Comparison of ENCODE assay signal across 11 mouse cellular contexts in genomic region chr14:121938256-121939191, GRCm38 (mm10). TPM values are rescaled to one million over a fixed set of nuclear protein-coding genes. Genes with fewer than 3 reads are reported as not detected.
DNase-seq lines count a peak whose midpoint lies in the region; ATAC-seq and TF ChIP-seq lines count a peak whose summit lies in the region.
"Had no signal": no experiment of that assay in that cellular context is flagged by ENCODE, and none has a peak within 500 bp of the region (broad histone marks: within the 10 kb centered on the region; RNA-seq: fewer than 3 reads in every experiment).

No protein-coding gene starts in this region.

- no peaks in the 10 kb centered on the region for H3K27me3 ChIP-seq in embryonic facial prominence, embryonic 14.5 days (replicated peaks; ENCODE audit: control insufficient read depth, insufficient read depth, low read length)
- no peaks in the 10 kb centered on the region for H3K27me3 ChIP-seq in embryonic facial prominence, embryonic 10.5 days (replicated peaks; ENCODE audit: low read depth, poor library complexity, severe bottlenecking)
- no peaks in the 10 kb centered on the region for H3K27me3 ChIP-seq in spleen, adult 2 months (ENCODE audit: control insufficient read depth, insufficient read depth, low read length)
- no peaks in the 10 kb centered on the region for H3K27me3 ChIP-seq in limb, embryonic 15.5 days
- no peaks in the 10 kb centered on the region for H3K27me3 ChIP-seq in midbrain, embryonic 11.5 days (ENCODE audit: control insufficient read depth, insufficient read depth, low read length)
- H3K27me3 ChIP-seq: forebrain, embryonic 13.5 days had no signal

- ATAC-seq in embryonic facial prominence, embryonic 14.5 days (ENCODE audit: low read depth), result no peak
- no peak for ATAC-seq in limb, embryonic 15.5 days (ENCODE audit: insufficient number of reproducible peaks, low FRiP score, low TSS enrichment, low read depth)
- ATAC-seq in midbrain, embryonic 11.5 days (ENCODE audit: low FRiP score), result no peak
- ATAC-seq: forebrain, embryonic 13.5 days had no signal

- no peak overlapping the region for H3K9ac ChIP-seq in embryonic facial prominence, embryonic 14.5 days (ENCODE audit: low read depth, low read length)
- no peak overlapping the region for H3K9ac ChIP-seq in limb, embryonic 15.5 days
- H3K9ac ChIP-seq in midbrain, embryonic 11.5 days (ENCODE audit: low read length), result no peak overlapping the region
- H3K9ac ChIP-seq: forebrain, embryonic 13.5 days had no signal

- DNase-seq in embryonic facial prominence, embryonic 14.5 days (ENCODE audit: low spot score), result peak; percentile 25
- DNase-seq in embryonic facial prominence, embryonic 10.5 days (ENCODE audit: low spot score), result no peak
- peak; percentile 60 to 88 for DNase-seq in spleen, adult 2 months (ENCODE audit: low read depth in 1 of 2, low spot score in 2 of 2)
- no peak for DNase-seq in spleen, adult 12 weeks (ENCODE audit: low spot score)
- DNase-seq in spleen, postnatal 36 days (ENCODE audit: low spot score in 2 of 2), result peak; percentile 76 to 78
- DNase-seq in midbrain, embryonic 11.5 days (ENCODE audit: low spot score, missing footprints), result no peak
- no peak for DNase-seq in frontal cortex, postnatal 10 days (ENCODE audit: low spot score in 2 of 2)
- DNase-seq: cerebellum, postnatal 25 days; lung, adult 2 months had no signal

- WGBS in embryonic facial prominence, embryonic 14.5 days, result 78% methylated on average over 11 of the region's 11 CpGs
- 93% methylated on average over 11 of the region's 11 CpGs for WGBS in embryonic facial prominence, embryonic 10.5 days
- 15% methylated on average over 11 of the region's 11 CpGs for WGBS in spleen, adult 2 months
- 74% methylated on average over 11 of the region's 11 CpGs for WGBS in limb, embryonic 15.5 days
- WGBS in midbrain, embryonic 11.5 days, result 94% methylated on average over 11 of the region's 11 CpGs

- peak overlapping the region; percentile 39 for H3K27ac ChIP-seq in embryonic facial prominence, embryonic 14.5 days (replicated peaks; ENCODE audit: low read depth, low read length)
- no peak overlapping the region for H3K27ac ChIP-seq in embryonic facial prominence, embryonic 10.5 days (replicated peaks)
- peak overlapping the region; percentile 93 for H3K27ac ChIP-seq in spleen, adult 2 months (ENCODE audit: insufficient read depth, low read length)
- 0 out of 2 replicates have a peak overlapping the region, but pooled peaks have one; percentile 43 for H3K27ac ChIP-seq in limb, embryonic 15.5 days
- H3K27ac ChIP-seq in midbrain, embryonic 11.5 days (ENCODE audit: low read depth, low read length), result no peak overlapping the region
- H3K27ac ChIP-seq: forebrain, embryonic 13.5 days had no signal

- H3K4me1 ChIP-seq in embryonic facial prominence, embryonic 14.5 days (ENCODE audit: control insufficient read depth, insufficient read depth, low read length), result peaks cover 3% of the 10 kb centered on the region; the same call in 1 of the 2 replicates
- H3K4me1 ChIP-seq in embryonic facial prominence, embryonic 10.5 days, result no peaks in the 10 kb centered on the region
- H3K4me1 ChIP-seq in spleen, adult 2 months (ENCODE audit: control insufficient read depth, insufficient read depth, insufficient read length), result peaks cover 21% of the 10 kb centered on the region; the same call in 1 of the 2 replicates
- H3K4me1 ChIP-seq in limb, embryonic 15.5 days, result peaks cover 5% of the 10 kb centered on the region; the same call in 1 of the 2 replicates
- H3K4me1 ChIP-seq in midbrain, embryonic 11.5 days (ENCODE audit: control insufficient read depth, insufficient read depth, low read length), result no peaks in the 10 kb centered on the region
- H3K4me1 ChIP-seq: forebrain, embryonic 13.5 days had no signal

- TF ChIP-seq CTCF in spleen, adult 2 months (IDR thresholded peaks at IDR 0.05; ENCODE audit: extremely low read depth, insufficient read depth, insufficient read length, insufficient replicate concordance), result no peak

- peaks cover 21% of the 10 kb centered on the region; the same call in 1 of the 2 replicates for H3K36me3 ChIP-seq in embryonic facial prominence, embryonic 14.5 days (ENCODE audit: control insufficient read depth, insufficient read depth, low read length)
- peaks cover 29% of the 10 kb centered on the region for H3K36me3 ChIP-seq in embryonic facial prominence, embryonic 10.5 days (replicated peaks)
- H3K36me3 ChIP-seq in spleen, adult 2 months (ENCODE audit: control insufficient read depth, insufficient read depth, low read length), result peaks cover 2% of the 10 kb centered on the region; the same call in 1 of the 2 replicates
- H3K36me3 ChIP-seq in limb, embryonic 15.5 days, result peaks cover 16% of the 10 kb centered on the region
- no peaks in the 10 kb centered on the region for H3K36me3 ChIP-seq in midbrain, embryonic 11.5 days (ENCODE audit: control insufficient read depth, insufficient read depth, low read length)

- no peak for TF ChIP-seq POLR2A in spleen, adult 2 months (IDR thresholded peaks at IDR 0.05; ENCODE audit: low read depth, low read length)

- H3K4me3 ChIP-seq in embryonic facial prominence, embryonic 14.5 days (ENCODE audit: low read depth, low read length), result no peak overlapping the region
- H3K4me3 ChIP-seq in embryonic facial prominence, embryonic 10.5 days, result no peak overlapping the region
- H3K4me3 ChIP-seq in spleen, adult 2 months (ENCODE audit: extremely low read depth, insufficient read depth, insufficient read length), result no peak overlapping the region
- no peak overlapping the region for H3K4me3 ChIP-seq in limb, embryonic 15.5 days
- H3K4me3 ChIP-seq in midbrain, embryonic 11.5 days (ENCODE audit: low read depth, low read length), result no peak overlapping the region
- H3K4me3 ChIP-seq: forebrain, embryonic 13.5 days had no signal

- no peak overlapping the region for H3K4me2 ChIP-seq in embryonic facial prominence, embryonic 14.5 days (ENCODE audit: low read depth, low read length)
- H3K4me2 ChIP-seq in limb, embryonic 15.5 days, result no peak overlapping the region
- no peak overlapping the region for H3K4me2 ChIP-seq in midbrain, embryonic 11.5 days
- H3K4me2 ChIP-seq: forebrain, embryonic 13.5 days had no signal

- H3K9me3 ChIP-seq in embryonic facial prominence, embryonic 14.5 days (ENCODE audit: control insufficient read depth, low read length), result peaks cover 16% of the 10 kb centered on the region
- H3K9me3 ChIP-seq in embryonic facial prominence, embryonic 10.5 days, result peaks cover 5% of the 10 kb centered on the region; the same call in 1 of the 2 replicates
- H3K9me3 ChIP-seq in limb, embryonic 15.5 days, result peaks cover 4% of the 10 kb centered on the region
- H3K9me3 ChIP-seq in midbrain, embryonic 11.5 days (ENCODE audit: control insufficient read depth, low read length), result peaks cover 4% of the 10 kb centered on the region; the same call in 1 of the 2 replicates

RNA-seq across cellular contexts. Expression of gene Gpr18, which starts 22.9 kb away (rescaled TPM):
- polyA plus RNA-seq in embryonic facial prominence, embryonic 14.5 days (2014; fragmentation: Nextera tagmentation; extraction: Ambion mirVana), result 0.11 and 0.22 TPM in 2 replicates
- 0.22 TPM in 1 of 2 replicates, not detected in the other for polyA plus RNA-seq in embryonic facial prominence, embryonic 10.5 days (2016; fragmentation: Nextera tagmentation; extraction: Ambion mirVana)
- polyA plus RNA-seq in spleen, adult 2 months (2012; rRNA removed), result 91.9 and 111 TPM in 2 replicates
- polyA plus RNA-seq in limb, embryonic 15.5 days (2015; fragmentation: Nextera tagmentation; extraction: Ambion mirVana), result 0.15 and 0.30 TPM in 2 replicates
- polyA plus RNA-seq in midbrain, embryonic 11.5 days (2014; fragmentation: Nextera tagmentation; extraction: Ambion mirVana), result 0.15 and 0.25 TPM in 2 replicates

RNA-seq across cellular contexts. Expression of gene Gpr183, which starts 26.5 kb away (rescaled TPM):
- 3.5 and 5.1 TPM in 2 replicates for polyA plus RNA-seq in embryonic facial prominence, embryonic 14.5 days (2014; fragmentation: Nextera tagmentation; extraction: Ambion mirVana)
- 2.4 and 2.9 TPM in 2 replicates for polyA plus RNA-seq in embryonic facial prominence, embryonic 10.5 days (2016; fragmentation: Nextera tagmentation; extraction: Ambion mirVana)
- polyA plus RNA-seq in spleen, adult 2 months (2012; rRNA removed), result 19.3 and 21.5 TPM in 2 replicates
- polyA plus RNA-seq in limb, embryonic 15.5 days (2015; fragmentation: Nextera tagmentation; extraction: Ambion mirVana), result 3.9 and 5.0 TPM in 2 replicates
- polyA plus RNA-seq in midbrain, embryonic 11.5 days (2014; fragmentation: Nextera tagmentation; extraction: Ambion mirVana), result 1.4 and 1.6 TPM in 2 replicates

Comparison
In these comparisons a context has a peak if more than half of its experiments do, and no peak if none do; other contexts are left out.
1. DNase-seq: peak in embryonic facial prominence, embryonic 14.5 days (single experiment), spleen, adult 2 months (2 of 2) and spleen, postnatal 36 days (2 of 2); none in embryonic facial prominence, embryonic 10.5 days (single experiment), spleen, adult 12 weeks (single experiment), midbrain, embryonic 11.5 days (single experiment) and frontal cortex, postnatal 10 days (0 of 2).
2. H3K27ac ChIP-seq: peak in embryonic facial prominence, embryonic 14.5 days (single experiment), spleen, adult 2 months (single experiment) and limb, embryonic 15.5 days (single experiment); none in embryonic facial prominence, embryonic 10.5 days (single experiment) and midbrain, embryonic 11.5 days (single experiment).
3. RNA of gene Gpr18, which starts 22.9 kb away (polyA plus RNA-seq): 91.9 to 111 TPM in spleen, adult 2 months; 0.22 TPM in embryonic facial prominence, embryonic 10.5 days, 0.15 to 0.30 TPM in limb, embryonic 15.5 days, 0.15 to 0.25 TPM in midbrain, embryonic 11.5 days and 0.11 to 0.22 TPM in embryonic facial prominence, embryonic 14.5 days; every median in the first group is over 10 times any median in the second.